Mouse (Mus musculus): Measurements from ENCODE around the gene Tgfa.

The Tgfa gene

GRCm38 (mm10) chr6:86186106-86186955 is 8.7 kb upstream of the Tgfa start:
- no peak for DNase-seq (ENCODE audit: low read depth, low spot score)

GRCm38 (mm10) chr6:86188741-86189480 is 6.1 kb upstream of the Tgfa start:
- no peak for DNase-seq (ENCODE audit: low read depth, low spot score)

- no peak for DNase-seq (ENCODE audit: low read depth, low spot score)
Measured at GRCm38 (mm10) chr6:86190622-86191021, 4.4 kb upstream of the Tgfa start.

GRCm38 (mm10) chr6:86192978-86193377 is 2.0 kb upstream of the Tgfa start:
- DNase-seq (ENCODE audit: low read depth, low spot score): no peak

GRCm38 (mm10) chr6:86193879-86194278 is 1.1 kb upstream of the Tgfa start:
- DNase-seq (ENCODE audit: low read depth, low spot score): peak; percentile 25

GRCm38 (mm10) chr6:86196034-86196433 is 1.0 kb downstream of the Tgfa start:
- DNase-seq (ENCODE audit: low read depth, low spot score): no peak

- no peak for DNase-seq (ENCODE audit: low read depth, low spot score)
Measured at GRCm38 (mm10) chr6:86197150-86197862, 2.3 kb downstream of the Tgfa start.

- DNase-seq (ENCODE audit: low read depth, low spot score): no peak
Measured at GRCm38 (mm10) chr6:86200934-86201333, 5.9 kb downstream of the Tgfa start.

GRCm38 (mm10) chr6:86203101-86203500 is 8.1 kb downstream of the Tgfa start:
- DNase-seq (ENCODE audit: low read depth, low spot score): no peak

GRCm38 (mm10) chr6:86206014-86206413 is 11.0 kb downstream of the Tgfa start:
- no peak for DNase-seq (ENCODE audit: low read depth, low spot score)

GRCm38 (mm10) chr6:86206985-86207384 is 12.0 kb downstream of the Tgfa start:
- DNase-seq (ENCODE audit: low read depth, low spot score): no peak

- DNase-seq (ENCODE audit: low read depth, low spot score): no peak
Measured at GRCm38 (mm10) chr6:86209133-86210016, 14.4 kb downstream of the Tgfa start.

GRCm38 (mm10) chr6:86210017-86210408 is 15.0 kb downstream of the Tgfa start:
- DNase-seq (ENCODE audit: low read depth, low spot score): no peak

GRCm38 (mm10) chr6:86210619-86211018 is 15.6 kb downstream of the Tgfa start:
- DNase-seq (ENCODE audit: low read depth, low spot score): no peak

- no peak for DNase-seq (ENCODE audit: low read depth, low spot score)
Measured at GRCm38 (mm10) chr6:86211081-86211763, 16.2 kb downstream of the Tgfa start.

- DNase-seq (ENCODE audit: low read depth, low spot score): no peak
Measured at GRCm38 (mm10) chr6:86212871-86213640, 18.0 kb downstream of the Tgfa start.

GRCm38 (mm10) chr6:86218066-86218465 is 23.0 kb downstream of the Tgfa start:
- DNase-seq (ENCODE audit: low read depth, low spot score): no peak

- no peak for DNase-seq (ENCODE audit: low read depth, low spot score)
Measured at GRCm38 (mm10) chr6:86218739-86219138, 23.7 kb downstream of the Tgfa start.

GRCm38 (mm10) chr6:86219494-86219893 is 24.5 kb downstream of the Tgfa start:
- peak; percentile 89 for DNase-seq (ENCODE audit: low read depth, low spot score)

- DNase-seq (ENCODE audit: low read depth, low spot score): no peak
Measured at GRCm38 (mm10) chr6:86220171-86220570, 25.1 kb downstream of the Tgfa start.

All from 3T3-L1 (cell line).